Mouse (Mus musculus): ENCODE data around the gene Celf2.

Gene Celf2

GRCm38 (mm10) chr2:6505979-6506811 is 1003.2 kb downstream of the Celf2 start:
- no peak for DNase-seq (ENCODE audit: low read depth, low spot score)

GRCm38 (mm10) chr2:6505531-6505930 is 1003.8 kb downstream of the Celf2 start:
- no peak for DNase-seq (ENCODE audit: low read depth, low spot score)

GRCm38 (mm10) chr2:6498101-6498500 is 1011.3 kb downstream of the Celf2 start:
- no peak for DNase-seq (ENCODE audit: low read depth, low spot score)

GRCm38 (mm10) chr2:6497636-6498035 is 1011.7 kb downstream of the Celf2 start:
- no peak for DNase-seq (ENCODE audit: low read depth, low spot score)

GRCm38 (mm10) chr2:6493886-6494285 is 1015.5 kb downstream of the Celf2 start:
- DNase-seq (ENCODE audit: low read depth, low spot score) = no peak

GRCm38 (mm10) chr2:6490870-6491269 is 1018.5 kb downstream of the Celf2 start:
- DNase-seq (ENCODE audit: low read depth, low spot score) = no peak

- no peak for DNase-seq (ENCODE audit: low read depth, low spot score)
Measured at GRCm38 (mm10) chr2:6490076-6490475, 1019.3 kb downstream of the Celf2 start.
